Mouse (Mus musculus) adrenal gland (tissue): ENCODE results near the gene Gm47995.

Experiments
- intact Hi-C: fragments of 180-260 bp; cut with DNase I; formaldehyde crosslinking; loops from one replicate; pipeline ENCODE4 v1.15.1; 2025

Gene Gm47995

GRCm38 (mm10) chr1:151228320-151228989 lies 30.2 kb downstream of the Gm47995 start:
- intact Hi-C loops, result no loop called here

- intact Hi-C loops, result loop anchor here (10.0 kb wide), 1 partner anchor 128 kb away; no protein-coding TSS in a partner anchor
Observed at GRCm38 (mm10) chr1:151232346-151232745, 34.1 kb downstream of the Gm47995 start.

GRCm38 (mm10) chr1:151233756-151234155 lies 35.5 kb downstream of the Gm47995 start:
- intact Hi-C loops, result loop anchor here (10.0 kb wide), 1 partner anchor 129 kb away; no protein-coding TSS in a partner anchor

GRCm38 (mm10) chr1:151235574-151235973 lies 37.3 kb downstream of the Gm47995 start:
- intact Hi-C loops, result loop anchor here (10.0 kb wide), 1 partner anchor 131 kb away; no protein-coding TSS in a partner anchor

GRCm38 (mm10) chr1:151236141-151236930 lies 38.1 kb downstream of the Gm47995 start:
- intact Hi-C loops, result loop anchor here (10.0 kb wide), 1 partner anchor 132 kb away; no protein-coding TSS in a partner anchor

- intact Hi-C loops, result loop anchor here (10.0 kb wide), 1 partner anchor 133 kb away; no protein-coding TSS in a partner anchor
Observed at GRCm38 (mm10) chr1:151237780-151238179, 39.5 kb downstream of the Gm47995 start.

- intact Hi-C loops, result no loop called here
Observed at GRCm38 (mm10) chr1:151243332-151243731, 45.1 kb downstream of the Gm47995 start.

- intact Hi-C loops, result no loop called here
Observed at GRCm38 (mm10) chr1:151244013-151244412, 45.8 kb downstream of the Gm47995 start.

GRCm38 (mm10) chr1:151244761-151245160 lies 46.5 kb downstream of the Gm47995 start:
- intact Hi-C loops, result no loop called here

GRCm38 (mm10) chr1:151245165-151245564 lies 46.9 kb downstream of the Gm47995 start:
- intact Hi-C loops, result no loop called here

- intact Hi-C loops, result no loop called here
Observed at GRCm38 (mm10) chr1:151245846-151246245, 47.6 kb downstream of the Gm47995 start.
